29 mouse cellular contexts compared by ENCODE assay signal in genomic region chr3:98245892-98246291, GRCm38 (mm10). TPM values are rescaled to one million over a fixed set of nuclear protein-coding genes. Genes with fewer than 3 reads are reported as not detected.
DNase-seq lines count a peak whose midpoint lies in the region; ATAC-seq and TF ChIP-seq lines count a peak whose summit lies in the region.
"Had no signal": no experiment of that assay in that cellular context is flagged by ENCODE, and none has a peak within 500 bp of the region (broad histone marks: within the 10 kb centered on the region; RNA-seq: fewer than 3 reads in every experiment).

No protein-coding gene starts in this region.

- no peaks in the 10 kb centered on the region for H3K36me3 ChIP-seq in hindbrain, embryonic 10.5 days
- no peaks in the 10 kb centered on the region for H3K36me3 ChIP-seq in hindbrain, embryonic 14.5 days (replicated peaks; ENCODE audit: control insufficient read depth, insufficient read depth)
- H3K36me3 ChIP-seq in CH12.LX (replicated peaks in 1 of 2; ENCODE audit: control insufficient read depth in 1 of 2, insufficient read depth in 1 of 2, low read length in 1 of 2), result no peaks in the 10 kb centered on the region
- no peaks in the 10 kb centered on the region for H3K36me3 ChIP-seq in embryonic facial prominence, embryonic 13.5 days
- H3K36me3 ChIP-seq in liver, embryonic 13.5 days, result no peaks in the 10 kb centered on the region
- H3K36me3 ChIP-seq in kidney, embryonic 14.5 days (ENCODE audit: control insufficient read depth, insufficient read depth, low read length), result no peaks in the 10 kb centered on the region
- H3K36me3 ChIP-seq: heart, embryonic 13.5 days; limb, embryonic 13.5 days had no signal

- peaks cover 34% of the 10 kb centered on the region for H3K4me1 ChIP-seq in hindbrain, embryonic 10.5 days (replicated peaks)
- H3K4me1 ChIP-seq in hindbrain, embryonic 14.5 days (replicated peaks; ENCODE audit: control insufficient read depth, insufficient read depth, low read length), result 0 out of 2 replicates have a peak, but pooled peaks cover 7% of the 10 kb centered on the region
- no peaks in the 10 kb centered on the region for H3K4me1 ChIP-seq in CH12.LX (ENCODE audit: control insufficient read depth in 1 of 2, insufficient read depth in 2 of 2)
- H3K4me1 ChIP-seq in embryonic facial prominence, embryonic 13.5 days, result peaks cover 10% of the 10 kb centered on the region
- H3K4me1 ChIP-seq in liver, embryonic 13.5 days (replicated peaks), result peaks cover 17% of the 10 kb centered on the region
- no peaks in the 10 kb centered on the region for H3K4me1 ChIP-seq in kidney, embryonic 14.5 days (ENCODE audit: control insufficient read depth, insufficient read depth, low read length)

- TF ChIP-seq POLR2A in CH12.LX (IDR thresholded peaks at IDR 0.05; ENCODE audit: low read depth, low read length), result no peak

- no peak for TF ChIP-seq EP300 in CH12.LX (IDR thresholded peaks at IDR 0.05; ENCODE audit: low read length)

- no peak for TF ChIP-seq CTCF in CH12.LX (conservative IDR thresholded peaks at IDR 0.05 in 1 of 2, IDR thresholded peaks at IDR 0.05 in 1 of 2; ENCODE audit: low read depth in 2 of 2, low read length in 2 of 2)

- no peak overlapping the region; the same call in 1 of the 2 replicates for H3K4me2 ChIP-seq in hindbrain, embryonic 14.5 days (replicated peaks)
- peak overlapping the region; percentile 40; the same call in 1 of the 2 replicates for H3K4me2 ChIP-seq in CH12.LX (ENCODE audit: insufficient read depth, low read depth, poor library complexity, severe bottlenecking)
- H3K4me2 ChIP-seq in embryonic facial prominence, embryonic 13.5 days, result peak overlapping the region; percentile 19; the same call in 1 of the 2 replicates
- no peak overlapping the region for H3K4me2 ChIP-seq in liver, embryonic 13.5 days
- no peak overlapping the region for H3K4me2 ChIP-seq in kidney, embryonic 14.5 days (replicated peaks; ENCODE audit: low read depth, low read length)
- H3K4me2 ChIP-seq: heart, embryonic 13.5 days; limb, embryonic 13.5 days had no signal

- H3K9ac ChIP-seq in hindbrain, embryonic 14.5 days, result no peak overlapping the region
- no peak overlapping the region for H3K9ac ChIP-seq in CH12.LX (ENCODE audit: insufficient read depth, low read depth)
- H3K9ac ChIP-seq in embryonic facial prominence, embryonic 13.5 days, result no peak overlapping the region
- no peak overlapping the region for H3K9ac ChIP-seq in liver, embryonic 13.5 days
- H3K9ac ChIP-seq in kidney, embryonic 14.5 days (ENCODE audit: low read depth, low read length), result no peak overlapping the region
- H3K9ac ChIP-seq: heart, embryonic 13.5 days; limb, embryonic 13.5 days had no signal

- no peak for TF ChIP-seq RAD21 in CH12.LX (IDR thresholded peaks at IDR 0.05; ENCODE audit: low read depth, low read length)

- peak overlapping the region; percentile 35 for H3K27ac ChIP-seq in hindbrain, embryonic 10.5 days
- H3K27ac ChIP-seq in hindbrain, embryonic 14.5 days, result no peak overlapping the region
- H3K27ac ChIP-seq in CH12.LX (ENCODE audit: insufficient read depth, low read depth), result no peak overlapping the region
- H3K27ac ChIP-seq in embryonic facial prominence, embryonic 13.5 days, result peak overlapping the region; percentile 35; the same call in 1 of the 2 replicates
- H3K27ac ChIP-seq in liver, embryonic 13.5 days, result peak overlapping the region; percentile 37; the same call in 1 of the 2 replicates
- H3K27ac ChIP-seq in kidney, embryonic 14.5 days (ENCODE audit: low read depth, low read length), result no peak overlapping the region
- H3K27ac ChIP-seq: heart, embryonic 13.5 days; limb, embryonic 13.5 days had no signal

- H3K79me2 ChIP-seq in CH12.LX (replicated peaks; ENCODE audit: control insufficient read depth, extremely low read depth, insufficient read depth, poor library complexity, severe bottlenecking), result no peaks in the 10 kb centered on the region

- ATAC-seq in hindbrain, embryonic 14.5 days (ENCODE audit: low FRiP score), result no peak
- ATAC-seq in embryonic facial prominence, embryonic 13.5 days (ENCODE audit: insufficient number of reproducible peaks, insufficient read depth, low FRiP score, low TSS enrichment, low read depth), result no peak
- no peak for ATAC-seq in liver, embryonic 13.5 days (ENCODE audit: low read depth)
- ATAC-seq in kidney, embryonic 14.5 days (ENCODE audit: low FRiP score, low TSS enrichment), result no peak
- ATAC-seq: hindbrain, embryonic 16.5 days had no signal

- in situ Hi-C loops in CH12.LX (cut with MboI; ENCODE audit: low pct_ligation_motif_present, low pct_unique_long_range_greater_than_20kb, low sequenced_read_pairs), result no loop called here

- no peaks in the 10 kb centered on the region for H3K27me3 ChIP-seq in hindbrain, embryonic 10.5 days (ENCODE audit: insufficient read depth, poor library complexity, severe bottlenecking)
- no peaks in the 10 kb centered on the region for H3K27me3 ChIP-seq in hindbrain, embryonic 14.5 days (ENCODE audit: control insufficient read depth, insufficient read depth, low read length)
- no peaks in the 10 kb centered on the region for H3K27me3 ChIP-seq in CH12.LX (replicated peaks)
- no peaks in the 10 kb centered on the region for H3K27me3 ChIP-seq in embryonic facial prominence, embryonic 13.5 days
- H3K27me3 ChIP-seq in liver, embryonic 13.5 days, result no peaks in the 10 kb centered on the region
- H3K27me3 ChIP-seq in kidney, embryonic 14.5 days (ENCODE audit: control insufficient read depth, insufficient read depth, low read length), result no peaks in the 10 kb centered on the region
- H3K27me3 ChIP-seq: heart, embryonic 13.5 days; limb, embryonic 13.5 days had no signal

- DNase-seq in hindbrain, embryonic 10.5 days (ENCODE audit: low spot score), result no peak
- DNase-seq in hindbrain, embryonic 14.5 days (ENCODE audit: low spot score), result no peak
- DNase-seq in CH12.LX (ENCODE audit: extremely low read depth), result no peak
- DNase-seq in liver, embryonic 13.5 days, result no peak
- no peak for DNase-seq in urinary bladder, postnatal 4 days (ENCODE audit: low spot score in 2 of 2)
- no peak for DNase-seq in left cerebral cortex, adult 11 months (ENCODE audit: low spot score)
- DNase-seq: cerebellum, adult 18-20 months; cerebellum, postnatal 36 days; gastrocnemius, postnatal 10 days; heart, adult 18-20 months; kidney, adult 2 months; kidney, postnatal 36 days; lung, postnatal 36 days; right cerebral cortex, postnatal 14 days; spleen, adult 18-20 months had no signal

- no peaks in the 10 kb centered on the region for H3K9me3 ChIP-seq in hindbrain, embryonic 10.5 days
- H3K9me3 ChIP-seq in hindbrain, embryonic 14.5 days (ENCODE audit: control insufficient read depth, low read length), result no peaks in the 10 kb centered on the region
- H3K9me3 ChIP-seq in CH12.LX (replicated peaks; ENCODE audit: low read length), result no peaks in the 10 kb centered on the region
- H3K9me3 ChIP-seq in embryonic facial prominence, embryonic 13.5 days, result no peaks in the 10 kb centered on the region
- H3K9me3 ChIP-seq in liver, embryonic 13.5 days (replicated peaks), result no peaks in the 10 kb centered on the region
- no peaks in the 10 kb centered on the region for H3K9me3 ChIP-seq in kidney, embryonic 14.5 days (ENCODE audit: control insufficient read depth, low read length)
- H3K9me3 ChIP-seq: heart, embryonic 13.5 days; limb, embryonic 13.5 days had no signal

- dilution Hi-C loops in CH12.LX (cut with MboI; ENCODE audit: extremely low pct_ligation_motif_present, extremely low pct_unique_long_range_greater_than_20kb, low sequenced_read_pairs), result no loop called here

- no peak overlapping the region for H3K4me3 ChIP-seq in hindbrain, embryonic 10.5 days
- no peak overlapping the region for H3K4me3 ChIP-seq in hindbrain, embryonic 14.5 days (replicated peaks; ENCODE audit: low read length)
- no peak overlapping the region for H3K4me3 ChIP-seq in CH12.LX (replicated peaks in 1 of 3; ENCODE audit: low read depth in 2 of 3, low read length in 2 of 3, poor library complexity in 1 of 3)
- H3K4me3 ChIP-seq in embryonic facial prominence, embryonic 13.5 days, result no peak overlapping the region
- H3K4me3 ChIP-seq in liver, embryonic 13.5 days (replicated peaks), result no peak overlapping the region
- H3K4me3 ChIP-seq in kidney, embryonic 14.5 days (ENCODE audit: low read length), result no peak overlapping the region
- H3K4me3 ChIP-seq: heart, embryonic 13.5 days; limb, embryonic 13.5 days had no signal

- WGBS in hindbrain, embryonic 10.5 days, result 13% methylated on average over 8 of the region's 8 CpGs
- 15% methylated on average over 8 of the region's 8 CpGs for WGBS in hindbrain, embryonic 14.5 days
- WGBS in embryonic facial prominence, embryonic 13.5 days, result 9% methylated on average over 8 of the region's 8 CpGs
- WGBS in liver, embryonic 13.5 days (ENCODE audit: insufficient replicate concordance), result 18% methylated on average over 8 of the region's 8 CpGs
- 9% methylated on average over 8 of the region's 8 CpGs for WGBS in kidney, embryonic 14.5 days

TF ChIP-seq in CH12.LX, 34 proteins besides CTCF, POLR2A, EP300 and RAD21 (continues in another document):
- TF ChIP-seq MXI1 (IDR thresholded peaks at IDR 0.05; ENCODE audit: low read depth, low read length) (no peak), MYC (IDR thresholded peaks at IDR 0.05; ENCODE audit: low read depth, low read length) (no peak), CHD2 (IDR thresholded peaks at IDR 0.05; ENCODE audit: low read length) (no peak), MAFK (IDR thresholded peaks at IDR 0.05; ENCODE audit: insufficient replicate concordance, low read length) (no peak), CHD1 (IDR thresholded peaks at IDR 0.05; ENCODE audit: low read depth, low read length) (no peak)

RNA-seq across cellular contexts. Expression of gene Reg4, which starts 23.9 kb away (rescaled TPM):
- not detected in 2 replicates for polyA plus RNA-seq in hindbrain, embryonic 10.5 days (2016; fragmentation: Nextera tagmentation; extraction: Ambion mirVana)
- polyA plus RNA-seq in hindbrain, embryonic 14.5 days (2014; fragmentation: Nextera tagmentation; extraction: Ambion mirVana), result not detected in 2 replicates
- total RNA-seq in CH12.LX (2012; rRNA removed), result not detected in 2 replicates
- not detected in 2 replicates for total RNA-seq in CH12.LX (2014; rRNA removed)
- not detected in 2 replicates for polyA plus RNA-seq in CH12.LX (2012; ENCODE audit: insufficient read length, low read depth)
- not detected in 2 replicates for polyA plus RNA-seq in embryonic facial prominence, embryonic 13.5 days (2015; fragmentation: Nextera tagmentation; extraction: Ambion mirVana)
- not detected in 2 replicates for polyA plus RNA-seq in liver, embryonic 13.5 days (2015; fragmentation: Nextera tagmentation; extraction: Ambion mirVana)
- polyA plus RNA-seq in kidney, embryonic 14.5 days (2014; fragmentation: Nextera tagmentation; extraction: Ambion mirVana), result 0.31 TPM in 1 of 2 replicates, not detected in the other
- total RNA-seq: adrenal gland, adult 18-20 months; adrenal gland, postnatal 4 days; gastrocnemius, postnatal 10 days; heart, adult 18-20 months; heart, postnatal 25 days; layer of hippocampus, postnatal 10 days; midbrain, postnatal 0 days; neutrophil, adult 5-6 weeks had no signal
- polyA plus RNA-seq: embryonic facial prominence, embryonic 14.5 days; heart, embryonic 13.5 days; hindbrain, embryonic 16.5 days; kidney, adult 2 months; limb, embryonic 13.5 days; midbrain, postnatal 0 days; stomach, embryonic 14.5 days; urinary bladder, adult 2 months had no signal

RNA-seq across cellular contexts. Expression of gene Hmgcs2, which starts 34.3 kb away (rescaled TPM):
- polyA plus RNA-seq in hindbrain, embryonic 10.5 days (2016; fragmentation: Nextera tagmentation; extraction: Ambion mirVana), result 2.2 and 3.8 TPM in 2 replicates
- polyA plus RNA-seq in hindbrain, embryonic 14.5 days (2014; fragmentation: Nextera tagmentation; extraction: Ambion mirVana), result 24.6 and 26.8 TPM in 2 replicates
- total RNA-seq in CH12.LX (2012; rRNA removed), result not detected in 2 replicates
- not detected in 2 replicates for total RNA-seq in CH12.LX (2014; rRNA removed)
- polyA plus RNA-seq in CH12.LX (2012; ENCODE audit: insufficient read length, low read depth), result not detected in 2 replicates
- polyA plus RNA-seq in embryonic facial prominence, embryonic 13.5 days (2015; fragmentation: Nextera tagmentation; extraction: Ambion mirVana), result 2.6 and 6.4 TPM in 2 replicates
- polyA plus RNA-seq in liver, embryonic 13.5 days (2015; fragmentation: Nextera tagmentation; extraction: Ambion mirVana), result 41.9 and 42.6 TPM in 2 replicates
- polyA plus RNA-seq in kidney, embryonic 14.5 days (2014; fragmentation: Nextera tagmentation; extraction: Ambion mirVana), result 6.4 and 6.7 TPM in 2 replicates
- total RNA-seq: neutrophil, adult 5-6 weeks had no signal

Comparison
In these comparisons a context has a peak if more than half of its experiments do, and no peak if none do; other contexts are left out.
1. H3K27ac ChIP-seq: peak in hindbrain, embryonic 10.5 days (single experiment), embryonic facial prominence, embryonic 13.5 days (single experiment) and liver, embryonic 13.5 days (single experiment); none in hindbrain, embryonic 14.5 days (single experiment), CH12.LX (single experiment) and kidney, embryonic 14.5 days (single experiment).
2. H3K4me2 ChIP-seq: peak in CH12.LX (single experiment) and embryonic facial prominence, embryonic 13.5 days (single experiment); none in hindbrain, embryonic 14.5 days (single experiment), liver, embryonic 13.5 days (single experiment) and kidney, embryonic 14.5 days (single experiment).